Mouse (Mus musculus) embryonic fibroblast, embryonic 13.5 days (primary cell): Measurements from ENCODE around the gene Pbx1.

Source experiments
- CTCF ChIP-seq: IDR thresholded peaks from 2 replicates; pipeline ENCODE4 v1.5.1; 2011; ENCODE audit warnings: mild to moderate bottlenecking, control low read depth, low read length, moderate library complexity, borderline replicate concordance; ENCODE audit not compliant: insufficient read depth
- POLR2A ChIP-seq: IDR thresholded peaks from 2 replicates; pipeline ENCODE4 v1.6.1; 2011; ENCODE audit warnings: low read depth, mild to moderate bottlenecking, control low read depth, low read length, moderate library complexity

DNA sequence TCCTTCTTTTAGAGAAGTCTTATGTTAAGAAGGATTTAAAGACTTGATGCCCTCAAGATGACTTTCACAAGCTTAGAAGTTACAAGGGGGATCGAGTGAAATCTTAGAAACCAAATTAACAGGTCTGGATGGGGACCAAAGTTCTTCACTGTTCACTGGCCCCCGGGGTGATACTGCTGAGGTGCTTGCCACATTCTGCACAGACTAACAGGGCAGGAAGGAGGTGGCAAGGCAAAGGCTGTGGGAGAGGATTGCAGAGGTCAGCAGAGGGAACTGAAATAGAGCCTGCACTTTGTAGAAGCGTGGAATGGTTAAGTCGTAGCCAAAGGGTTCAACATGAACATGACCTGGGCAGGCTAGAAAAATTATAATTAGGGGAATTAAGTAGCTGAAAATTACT is 256.5 kb downstream of the Pbx1 start:
- TF ChIP-seq CTCF (no peak), POLR2A (no peak)
